Mouse (Mus musculus) forebrain, embryonic 10.5 days (tissue): ENCODE measurements around the gene Smg6. TPM values are rescaled to one million over a fixed set of nuclear protein-coding genes. Genes with fewer than 3 reads are reported as not detected.

Experiments used
- DNase-seq: peaks from one replicate; pipeline ENCODE4 v3.0.0-alpha.2; 2017; ENCODE audit warnings: low spot score; ENCODE audit errors: extremely low spot score
- H3K27ac ChIP-seq: fragments of 300-500 bp; sonication (generic); 2 replicates; pipeline ENCODE4 v1.5.1; 2016; ENCODE audit warnings: mild to moderate bottlenecking
- H3K27me3 ChIP-seq: fragments of 300-500 bp; sonication (generic); 2 replicates; pipeline ENCODE4 v1.6.1; 2016; ENCODE audit warnings: mild to moderate bottlenecking; ENCODE audit not compliant: poor library complexity, severe bottlenecking
- H3K36me3 ChIP-seq: fragments of 300-500 bp; sonication (generic); replicated peaks from 2 replicates; pipeline ENCODE4 v1.6.1; 2016; ENCODE audit warnings: mild to moderate bottlenecking, moderate library complexity
- H3K4me1 ChIP-seq: fragments of 300-500 bp; sonication (generic); 2 replicates; pipeline ENCODE4 v1.6.1; 2016
- H3K4me3 ChIP-seq: fragments of 300-500 bp; sonication (generic); 2 replicates; pipeline ENCODE4 v1.5.1; 2016; ENCODE audit warnings: mild to moderate bottlenecking, moderate library complexity
- H3K9me3 ChIP-seq: fragments of 300-500 bp; sonication (generic); 2 replicates; pipeline ENCODE4 v1.6.1; 2016; ENCODE audit warnings: mild to moderate bottlenecking, moderate library complexity
- WGBS: fragments of 180-500 bp; shearing (Covaris S2); methylation state at CpG from one replicate; pipeline ENCODE4 v1.1.7; 2016; 5-methylcytosine and 5-hydroxymethylcytosine counted together
- polyA plus RNA-seq: library from polyadenylated mRNA; unstranded; fragments of >200 nt; fragmentation: Nextera tagmentation; extraction: Ambion mirVana; gene quantifications from 2 replicates; pipeline ENCODE4 v1.2.1, GENCODE M21; 2016

The Smg6 gene
- polyA plus RNA-seq, result 18.3 and 18.5 TPM in 2 replicates

DNA sequence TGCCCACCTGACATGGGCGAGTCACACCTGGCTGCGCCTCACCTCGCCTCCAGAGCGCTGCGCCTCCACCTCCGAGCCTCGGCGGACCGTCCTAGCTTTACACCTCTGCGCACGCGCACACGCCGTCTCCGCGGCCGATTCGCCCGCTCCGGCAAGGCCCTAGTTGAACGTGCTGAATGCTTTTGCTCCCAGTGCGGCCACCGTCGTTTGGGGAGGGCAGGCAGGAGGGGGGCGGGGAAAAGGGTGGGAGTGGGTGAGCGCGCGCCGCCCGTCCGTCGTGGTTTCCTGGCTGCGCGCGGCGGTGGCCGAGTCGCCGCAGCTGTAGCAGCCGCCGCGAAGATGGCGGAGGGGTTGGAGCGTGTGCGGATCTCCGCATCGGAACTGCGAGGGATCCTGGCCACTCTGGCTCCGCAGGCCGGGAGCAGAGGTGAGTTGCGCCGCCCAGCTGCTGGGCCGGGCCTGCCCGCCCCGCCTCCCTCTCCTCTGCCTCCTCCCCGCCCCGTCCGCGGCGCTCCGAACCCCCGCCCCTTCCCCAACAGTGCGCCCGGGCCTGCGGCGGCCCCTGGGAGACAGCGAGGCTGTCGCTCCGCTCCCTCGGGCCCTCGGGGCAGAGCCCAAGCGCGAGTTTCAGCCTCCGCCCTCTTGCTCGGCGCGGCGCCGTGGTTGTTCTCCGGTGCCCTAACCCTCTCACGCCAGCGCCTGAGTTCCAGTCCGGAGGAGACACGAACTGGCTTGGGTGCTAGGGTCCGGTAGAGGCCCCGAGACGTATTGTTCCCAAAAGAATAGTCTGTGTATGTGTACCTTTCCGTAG lies at the start of gene Smg6, which contains the start of gene Srr:
Smg6 (plus strand) TSS at position 247 of the 811 bp plus-strand sequence.
Srr (minus strand) TSS at position 372 of the 811 bp plus-strand sequence.
- no peaks in the 10 kb centered on the region for H3K27me3 ChIP-seq
- WGBS, result 0% methylated on average over 84 of the region's 88 CpGs
- H3K36me3 ChIP-seq, result peaks cover 25% of the 10 kb centered on the region
- peaks cover 22% of the 10 kb centered on the region for H3K4me1 ChIP-seq
- H3K27ac ChIP-seq, result peak within 1 kb of the TSS; percentile 95
- H3K9me3 ChIP-seq, result no peaks in the 10 kb centered on the region
- H3K4me3 ChIP-seq, result peak within 1 kb of the TSS; percentile 97
- DNase-seq, result peak; percentile 98

DNA sequence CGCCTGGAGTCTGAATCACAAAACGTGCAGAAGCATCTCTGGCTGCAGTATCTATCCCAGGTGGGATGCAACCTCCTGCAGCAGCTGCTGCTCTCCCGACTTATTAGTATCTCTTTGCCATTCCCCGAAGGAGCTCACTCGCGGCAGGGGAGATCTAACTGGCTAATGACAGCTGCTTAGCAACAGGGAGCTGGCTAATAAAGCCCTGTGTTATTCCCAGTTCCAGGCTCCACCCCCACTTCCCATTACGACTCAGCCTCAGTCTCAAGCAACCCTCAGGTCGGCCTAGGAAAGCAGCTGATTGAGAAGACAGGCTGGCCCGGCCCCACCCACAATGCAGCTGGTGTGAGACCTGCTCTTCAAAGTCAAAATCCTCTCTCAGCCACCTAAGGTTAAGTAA lies 48.8 kb upstream of the Smg6 start:
- 2% methylated on average over 9 of the region's 9 CpGs for WGBS
- H3K9me3 ChIP-seq, result no peaks in the 10 kb centered on the region
- no peaks in the 10 kb centered on the region for H3K27me3 ChIP-seq
- H3K4me1 ChIP-seq, result peaks cover 31% of the 10 kb centered on the region
- peak overlapping the region; percentile 24 for H3K4me3 ChIP-seq
- peak overlapping the region; percentile 51 for H3K27ac ChIP-seq
- peak; percentile 71 for DNase-seq
- no peaks in the 10 kb centered on the region for H3K36me3 ChIP-seq

DNA sequence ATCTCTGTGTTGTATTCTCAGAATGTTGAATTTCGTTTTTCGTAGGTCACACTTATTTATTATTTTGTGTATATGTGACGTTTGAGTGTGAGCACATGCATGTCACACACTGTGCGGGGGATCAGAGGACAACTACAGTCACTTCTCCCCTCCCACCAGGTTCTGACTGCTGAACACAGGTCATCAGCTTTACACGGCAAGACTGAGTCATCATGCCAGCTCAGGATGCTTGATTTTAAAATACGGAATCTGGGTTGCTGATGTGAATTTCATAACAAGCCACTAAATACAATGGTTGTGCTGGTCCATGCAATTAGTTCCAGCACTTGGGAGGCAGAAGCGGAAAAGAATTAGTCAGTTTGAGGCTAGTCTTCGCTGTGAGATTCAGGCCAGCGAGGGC lies 44.6 kb upstream of the Smg6 start:
- no peaks in the 10 kb centered on the region for H3K27me3 ChIP-seq
- no peak overlapping the region for H3K27ac ChIP-seq
- DNase-seq, result no peak
- peaks cover 26% of the 10 kb centered on the region for H3K4me1 ChIP-seq
- H3K9me3 ChIP-seq, result no peaks in the 10 kb centered on the region
- peaks cover 13% of the 10 kb centered on the region for H3K36me3 ChIP-seq
- WGBS, result 95% methylated on average over 9 of the region's 9 CpGs
- H3K4me3 ChIP-seq, result no peak overlapping the region

DNA sequence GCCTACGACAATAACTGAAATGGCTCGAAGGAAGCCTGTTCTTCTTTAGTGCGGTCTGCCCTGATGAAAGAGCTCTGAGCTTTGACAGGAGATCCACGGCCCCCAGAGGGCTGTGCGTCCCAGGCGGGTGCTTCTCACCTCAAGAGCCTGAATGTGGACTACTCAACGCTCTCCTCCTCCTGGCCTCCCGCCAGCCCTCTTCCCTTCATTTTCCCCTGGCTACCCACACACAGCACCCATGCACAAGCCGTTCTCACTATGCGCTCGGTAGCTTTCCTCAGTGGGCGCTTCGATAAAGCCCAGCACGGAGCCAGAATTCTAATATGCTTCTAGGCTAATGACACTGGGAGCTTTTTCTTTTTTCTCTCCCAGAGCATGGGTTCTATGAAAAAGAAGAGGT lies 43.6 kb upstream of the Smg6 start:
- WGBS, result 87% methylated on average over 14 of the region's 14 CpGs
- H3K36me3 ChIP-seq, result peaks cover 13% of the 10 kb centered on the region
- peak overlapping the region; percentile 30; the same call in 1 of the 2 replicates for H3K27ac ChIP-seq
- no peaks in the 10 kb centered on the region for H3K9me3 ChIP-seq
- H3K27me3 ChIP-seq, result no peaks in the 10 kb centered on the region
- no peak for DNase-seq
- no peak overlapping the region for H3K4me3 ChIP-seq
- H3K4me1 ChIP-seq, result peaks cover 16% of the 10 kb centered on the region

DNA sequence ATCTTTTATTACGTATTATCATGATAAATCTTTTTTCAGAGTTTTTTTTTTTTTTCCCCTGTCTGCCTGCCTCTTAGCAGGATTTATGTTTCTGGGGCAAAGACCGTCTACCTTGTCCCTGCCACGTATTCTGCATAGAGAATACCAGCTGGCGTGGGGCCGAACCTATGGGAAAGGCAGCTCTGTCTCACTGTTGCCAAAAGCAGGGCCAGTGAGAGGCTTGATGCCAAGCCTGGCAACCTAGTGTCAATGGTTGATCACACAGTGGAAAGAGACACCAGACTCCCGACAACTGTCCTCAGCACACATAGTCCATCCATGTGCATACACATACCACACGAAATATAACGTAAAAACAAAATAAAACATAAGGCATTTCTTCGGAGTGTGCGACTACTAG lies 42.5 kb upstream of the Smg6 start:
- DNase-seq, result no peak
- peaks cover 6% of the 10 kb centered on the region; the same call in 1 of the 2 replicates for H3K4me1 ChIP-seq
- no peaks in the 10 kb centered on the region for H3K9me3 ChIP-seq
- peaks cover 13% of the 10 kb centered on the region for H3K36me3 ChIP-seq
- no peak overlapping the region for H3K27ac ChIP-seq
- no peaks in the 10 kb centered on the region for H3K27me3 ChIP-seq
- H3K4me3 ChIP-seq, result no peak overlapping the region
- WGBS, result 95% methylated on average over 10 of the region's 10 CpGs

DNA sequence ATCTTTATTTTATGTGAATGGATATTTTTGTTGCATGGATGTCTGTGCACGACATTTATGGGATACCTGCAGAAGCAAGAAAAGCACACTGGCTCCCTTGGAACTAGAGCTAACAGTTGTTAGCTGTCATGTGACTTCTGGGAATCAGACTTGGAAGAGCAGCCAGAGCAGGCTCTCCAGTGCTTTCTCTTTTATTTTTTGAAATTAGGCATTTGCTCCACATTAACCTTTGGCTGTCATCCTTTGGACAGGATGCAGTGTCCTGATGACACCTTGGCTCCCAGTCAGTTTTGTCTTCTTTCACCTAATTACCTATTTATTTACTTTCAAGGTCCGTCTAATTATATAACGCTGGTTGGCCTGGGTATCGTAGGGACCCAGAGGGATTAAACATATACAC lies 31.0 kb upstream of the Smg6 start:
- no peaks in the 10 kb centered on the region for H3K9me3 ChIP-seq
- no peak overlapping the region for H3K27ac ChIP-seq
- no peak overlapping the region for H3K4me3 ChIP-seq
- H3K4me1 ChIP-seq, result peaks cover 35% of the 10 kb centered on the region
- 94% methylated on average over 4 of the region's 4 CpGs for WGBS
- H3K27me3 ChIP-seq, result no peaks in the 10 kb centered on the region
- no peak for DNase-seq
- peaks cover 16% of the 10 kb centered on the region for H3K36me3 ChIP-seq

DNA sequence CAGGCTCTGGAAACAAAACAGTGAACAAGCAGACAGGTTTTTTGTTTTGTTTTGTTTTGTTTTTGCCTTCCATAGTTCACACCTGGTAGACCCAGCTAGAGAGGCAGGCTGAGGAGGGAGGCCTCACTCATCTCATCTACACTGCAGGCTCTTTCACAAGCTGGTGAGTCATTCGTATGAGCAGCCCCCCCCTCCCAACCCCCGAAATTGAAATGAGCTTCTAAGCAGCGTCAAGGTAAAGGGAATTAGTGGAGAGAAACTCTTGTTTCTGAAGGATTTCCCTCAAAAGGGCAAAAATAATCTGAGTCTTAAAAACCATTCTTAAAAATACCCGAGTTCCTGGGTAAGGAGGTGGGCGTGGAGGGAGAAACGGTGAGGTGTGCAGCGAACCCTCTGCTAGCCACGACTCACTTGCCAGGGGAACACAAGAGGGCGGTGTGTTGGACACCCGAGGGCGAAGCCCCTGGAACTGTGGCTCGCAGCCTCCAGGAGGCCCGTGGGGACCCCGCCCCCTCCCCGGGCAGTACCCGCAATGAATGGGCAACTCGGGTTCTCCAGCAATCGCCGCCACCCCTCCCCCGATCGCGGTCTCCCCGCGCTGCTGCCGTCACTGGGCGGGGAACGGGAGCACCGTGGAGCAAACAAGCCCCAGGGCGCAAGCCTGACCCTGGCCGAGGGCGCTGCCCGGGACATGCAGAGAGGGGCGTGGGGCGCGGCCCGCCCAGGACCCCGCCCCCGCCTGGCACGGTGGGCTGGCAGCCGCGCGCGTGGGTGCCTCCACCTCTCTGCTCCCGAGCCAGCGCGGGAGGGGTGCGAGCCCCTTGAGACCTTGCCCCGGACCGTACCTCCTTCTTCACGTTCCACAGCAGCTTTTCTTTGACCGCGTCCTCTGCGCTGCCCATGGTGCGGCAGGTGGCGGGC lies 29.4 kb upstream of the Smg6 start:
- Histone ChIP-seq H3K4me1 (peaks cover 44% of the 10 kb centered on the region), H3K27ac (peak overlapping the region; percentile 90), H3K27me3 (no peaks in the 10 kb centered on the region), H3K9me3 (no peaks in the 10 kb centered on the region), H3K36me3 (peaks cover 32% of the 10 kb centered on the region), H3K4me3 (peak overlapping the region; percentile 89)
- peak; percentile 60 for DNase-seq
- WGBS, result 1% methylated on average over 54 of the region's 55 CpGs

DNA sequence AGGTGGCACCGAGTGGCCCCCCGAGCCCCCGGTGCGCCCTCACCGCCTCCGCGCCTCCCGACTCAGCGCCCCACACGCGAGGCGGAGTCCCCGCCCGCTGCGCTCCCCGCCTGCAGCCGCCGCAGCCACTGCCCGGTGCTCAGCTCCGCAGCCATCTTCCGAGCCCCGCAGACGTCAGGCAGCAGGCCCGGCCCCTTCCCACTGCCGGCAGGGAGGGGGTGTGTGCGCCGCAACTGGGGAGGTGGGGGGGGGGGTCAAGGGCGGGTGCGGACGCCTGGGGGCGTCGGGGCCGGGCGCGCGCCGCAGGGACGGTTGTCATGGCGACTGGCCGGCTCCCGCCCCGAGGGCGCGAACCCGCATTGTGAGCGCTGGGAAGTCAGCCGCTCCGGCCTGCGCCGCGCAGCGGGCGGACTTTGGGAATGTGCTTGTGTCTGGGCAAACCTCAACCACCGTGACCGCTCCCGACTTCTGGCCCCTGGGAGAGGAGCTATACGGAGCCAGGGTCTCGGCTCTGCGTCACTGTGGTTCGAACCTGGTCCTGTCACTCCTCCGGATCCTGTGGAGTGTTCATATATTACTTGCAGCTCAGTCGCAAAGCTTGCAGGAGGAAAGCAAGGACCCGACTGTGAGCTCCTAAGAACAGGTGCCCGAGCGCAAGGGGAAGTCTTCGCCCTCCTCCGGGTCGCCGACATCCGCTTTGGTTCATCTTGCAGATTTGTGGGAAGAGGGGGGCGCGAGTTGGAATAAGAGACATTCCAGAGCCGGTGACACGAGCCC lies 28.5 kb upstream of the Smg6 start, which contains the start of gene Sgsm2:
Sgsm2 (minus strand) TSS at position 160 of the 777 bp plus-strand sequence.
- DNase-seq, result peak; percentile 83
- H3K36me3 ChIP-seq, result peaks cover 33% of the 10 kb centered on the region
- peak within 1 kb of the TSS; percentile 89 for H3K4me3 ChIP-seq
- H3K27me3 ChIP-seq, result no peaks in the 10 kb centered on the region
- H3K4me1 ChIP-seq, result peaks cover 44% of the 10 kb centered on the region
- peak within 1 kb of the TSS; percentile 90 for H3K27ac ChIP-seq
- H3K9me3 ChIP-seq, result no peaks in the 10 kb centered on the region
- WGBS, result under 1% methylated on average over 71 of the region's 74 CpGs

DNA sequence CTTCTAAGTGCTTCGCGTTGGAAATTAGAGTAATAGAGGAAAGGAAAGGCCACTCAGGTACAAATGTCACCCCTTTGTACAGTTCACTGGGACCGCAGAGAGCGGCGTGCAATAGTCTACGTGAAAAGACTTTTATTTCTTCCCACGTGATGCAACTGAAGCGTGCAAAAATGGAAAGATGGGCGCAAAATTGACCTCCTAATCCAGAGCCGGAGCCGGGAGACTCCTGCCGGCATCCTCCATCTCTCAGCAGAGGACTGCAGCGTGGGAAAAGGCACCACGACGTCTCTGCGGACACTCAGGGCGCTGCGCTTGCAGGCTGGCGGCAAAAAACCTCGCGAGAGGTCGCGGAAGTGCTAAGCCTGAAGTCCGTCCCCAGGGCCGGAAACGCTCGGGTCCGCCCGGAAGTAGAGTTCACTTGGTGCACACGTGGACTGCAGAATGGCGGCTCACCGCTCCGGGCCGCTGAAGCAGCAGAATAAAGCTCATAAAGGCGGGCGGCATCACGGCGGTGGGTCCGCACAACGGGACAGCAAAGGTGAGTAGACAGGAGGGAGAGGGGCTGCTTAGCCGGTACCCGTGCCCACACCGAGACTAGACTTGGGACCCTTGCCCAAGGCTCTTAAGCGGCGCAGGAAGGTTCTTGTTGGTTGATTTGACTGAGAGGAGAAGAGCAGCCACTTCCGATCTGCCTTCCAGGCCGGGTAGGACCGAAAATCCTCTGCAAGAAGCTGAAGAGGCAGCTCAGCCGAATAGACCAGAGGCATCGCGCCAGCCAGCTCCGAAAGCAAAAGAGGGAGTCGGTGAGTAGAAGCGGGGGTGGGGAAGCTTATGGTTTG lies 27.7 kb upstream of the Smg6 start, which contains the start of gene Tsr1:
Tsr1 (plus strand) TSS at position 394 of the 839 bp plus-strand sequence.
- WGBS, result under 1% methylated on average over 54 of the region's 54 CpGs

DNA sequence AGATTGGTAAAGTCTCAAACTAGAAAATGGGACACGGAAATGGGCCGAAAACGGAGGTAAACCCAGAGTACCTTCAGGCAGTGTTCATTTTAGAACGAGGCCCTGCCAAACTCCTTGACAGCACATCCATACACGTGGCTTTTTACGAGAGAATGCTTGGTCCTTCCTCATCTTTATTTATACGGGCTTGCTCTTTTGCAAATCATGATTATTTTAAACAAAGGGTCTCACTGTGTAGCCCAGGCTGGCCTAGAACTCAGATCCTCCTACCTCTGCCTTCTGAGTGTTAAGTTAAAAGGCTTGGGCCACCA lies 27.2 kb upstream of the Smg6 start:
- Histone ChIP-seq H3K27me3 (no peaks in the 10 kb centered on the region), H3K9me3 (no peaks in the 10 kb centered on the region), H3K4me3 (peak overlapping the region; percentile 89), H3K27ac (peak overlapping the region; percentile 90), H3K4me1 (peaks cover 44% of the 10 kb centered on the region), H3K36me3 (peaks cover 47% of the 10 kb centered on the region)
- WGBS, result 2% methylated on average over 7 of the region's 7 CpGs
- DNase-seq, result no peak

More for the DNA sequence above, 27.7 kb upstream of the Smg6 start, which contains the start of gene Tsr1:
- Histone ChIP-seq H3K4me1 (peaks cover 44% of the 10 kb centered on the region), H3K27me3 (no peaks in the 10 kb centered on the region), H3K4me3 (peak within 1 kb of the TSS; percentile 89), H3K27ac (peak within 1 kb of the TSS; percentile 90), H3K9me3 (no peaks in the 10 kb centered on the region), H3K36me3 (peaks cover 41% of the 10 kb centered on the region)
- peak; percentile 93 for DNase-seq

DNA sequence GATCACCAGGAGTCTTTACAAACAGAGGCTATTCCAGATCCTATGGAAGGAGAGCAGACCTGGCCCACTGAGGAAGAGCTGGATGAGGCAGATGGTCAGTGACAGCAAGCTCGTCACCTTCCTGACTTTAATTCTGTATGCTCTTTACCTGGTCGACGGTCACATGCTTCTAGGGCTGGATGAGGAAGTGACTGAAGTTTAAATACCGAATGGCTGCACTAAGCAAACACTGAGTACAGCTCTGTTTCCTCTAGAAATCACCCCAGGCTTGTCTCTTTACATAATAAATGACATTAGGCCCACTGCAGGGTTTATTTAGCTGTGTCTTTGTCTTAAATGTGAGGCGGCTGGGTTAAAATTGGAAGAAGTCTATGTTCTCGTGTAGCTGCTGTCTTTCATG lies 24.1 kb upstream of the Smg6 start:
- 92% methylated on average over 6 of the region's 6 CpGs for WGBS
- no peak overlapping the region for H3K27ac ChIP-seq
- no peak for DNase-seq
- H3K4me3 ChIP-seq, result no peak overlapping the region
- peaks cover 31% of the 10 kb centered on the region for H3K4me1 ChIP-seq
- no peaks in the 10 kb centered on the region for H3K27me3 ChIP-seq
- H3K9me3 ChIP-seq, result no peaks in the 10 kb centered on the region
- H3K36me3 ChIP-seq, result peaks cover 78% of the 10 kb centered on the region
